Mouse (Mus musculus): Measurements from ENCODE around the gene Atoh8. TPM values are rescaled to one million over a fixed set of nuclear protein-coding genes. Genes with fewer than 3 reads are reported as not detected.
A peak's percentile ranks its signal among the peaks of the same experiment; 100 is the strongest.

The Atoh8 gene
- polyA plus RNA-seq, 1 experiment from 2014 or later: 30.8 TPM

DNA sequence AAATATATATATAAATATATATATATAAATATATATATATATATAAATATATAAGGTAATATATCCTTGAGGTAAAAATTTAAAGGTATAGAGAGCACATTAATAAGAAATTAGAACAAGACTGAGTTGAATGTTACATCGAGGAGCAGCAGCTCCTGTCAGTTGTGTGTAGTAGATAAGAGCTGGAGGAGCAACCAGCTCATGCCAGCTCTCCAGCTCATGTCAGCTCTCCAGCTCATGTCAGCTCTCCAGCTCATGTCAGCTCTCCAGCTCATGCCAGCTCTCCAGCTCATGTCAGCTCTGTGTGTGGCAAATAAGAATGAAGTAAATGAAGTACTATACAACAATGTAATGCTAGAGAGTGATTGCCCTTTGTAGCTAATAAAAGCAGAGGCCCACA, 62.0 kb downstream of the Atoh8 start:
- Histone ChIP-seq H3K4me1 (replicated peaks) (no peaks in the 10 kb centered on the region), H3K9ac (replicated peaks) (no peak overlapping the region), H3K27ac (no peak overlapping the region), H3K36me3 (no peaks in the 10 kb centered on the region), H3K9me3 (no peaks in the 10 kb centered on the region), H3K4me3 (replicated peaks) (no peak overlapping the region), H3K27me3 (no peaks in the 10 kb centered on the region), H3K4me2 (no peak overlapping the region)
- no peak for ATAC-seq (ENCODE audit: insufficient number of reproducible peaks, insufficient read depth, low FRiP score, low TSS enrichment, low read depth)
- whole genome bisulfite sequencing: 95% methylated on average over 1 of the region's 1 CpGs

DNA sequence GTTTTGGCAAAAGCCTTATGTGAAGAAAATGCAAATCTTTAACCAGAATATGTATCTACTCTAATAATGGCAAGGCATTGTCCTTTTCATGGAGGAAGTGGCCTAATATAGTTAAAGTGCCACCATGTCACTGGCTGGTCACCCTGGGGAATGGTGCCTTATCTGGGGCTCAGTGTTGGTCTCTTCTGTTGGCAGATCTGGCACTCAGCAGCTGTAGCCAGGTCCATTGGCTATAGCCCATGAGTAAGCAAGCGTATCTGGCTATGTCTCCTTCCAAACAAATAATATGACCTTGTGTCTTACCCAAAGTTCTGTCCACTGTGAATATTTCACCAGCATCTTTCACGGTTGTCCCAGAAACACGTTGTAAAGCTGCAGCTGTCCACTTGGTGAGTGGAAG, 64.0 kb downstream of the Atoh8 start:
- Histone ChIP-seq H3K27ac (no peak overlapping the region), H3K4me1 (replicated peaks) (no peaks in the 10 kb centered on the region), H3K9ac (replicated peaks) (no peak overlapping the region), H3K4me2 (no peak overlapping the region), H3K9me3 (no peaks in the 10 kb centered on the region), H3K4me3 (replicated peaks) (no peak overlapping the region), H3K27me3 (no peaks in the 10 kb centered on the region), H3K36me3 (no peaks in the 10 kb centered on the region)
- 84% methylated on average over 3 of the region's 3 CpGs for WGBS
- no peak for ATAC-seq (ENCODE audit: insufficient number of reproducible peaks, insufficient read depth, low FRiP score, low TSS enrichment, low read depth)

DNA sequence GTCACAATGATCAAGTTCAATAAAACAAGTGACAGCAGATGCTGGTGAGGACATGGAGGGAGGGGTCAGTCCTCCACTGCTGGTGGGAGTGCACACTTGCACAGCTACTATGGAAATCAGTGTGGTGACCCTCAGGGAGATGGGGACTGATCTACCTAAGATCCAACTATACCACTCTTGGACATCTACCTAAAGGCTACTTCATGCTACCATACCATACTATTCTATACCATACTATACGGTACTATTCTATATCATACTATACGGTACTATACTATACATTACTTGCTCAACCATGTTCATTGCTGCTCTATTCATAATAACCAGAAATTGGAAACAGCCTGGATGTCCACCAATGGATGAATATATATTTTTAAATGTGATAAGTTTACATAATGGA, 69.5 kb downstream of the Atoh8 start:
- H3K27ac ChIP-seq: no peak overlapping the region
- no peaks in the 10 kb centered on the region for H3K9me3 ChIP-seq
- no peak for ATAC-seq (ENCODE audit: insufficient number of reproducible peaks, insufficient read depth, low FRiP score, low TSS enrichment, low read depth)
- 36% methylated on average over 2 of the region's 2 CpGs for WGBS
- H3K4me3 ChIP-seq (replicated peaks): no peak overlapping the region
- H3K27me3 ChIP-seq: no peaks in the 10 kb centered on the region
- no peak overlapping the region for H3K9ac ChIP-seq (replicated peaks)
- H3K4me1 ChIP-seq (replicated peaks): no peaks in the 10 kb centered on the region; the same call in 1 of the 2 replicates
- no peaks in the 10 kb centered on the region for H3K36me3 ChIP-seq
- no peak overlapping the region for H3K4me2 ChIP-seq

DNA sequence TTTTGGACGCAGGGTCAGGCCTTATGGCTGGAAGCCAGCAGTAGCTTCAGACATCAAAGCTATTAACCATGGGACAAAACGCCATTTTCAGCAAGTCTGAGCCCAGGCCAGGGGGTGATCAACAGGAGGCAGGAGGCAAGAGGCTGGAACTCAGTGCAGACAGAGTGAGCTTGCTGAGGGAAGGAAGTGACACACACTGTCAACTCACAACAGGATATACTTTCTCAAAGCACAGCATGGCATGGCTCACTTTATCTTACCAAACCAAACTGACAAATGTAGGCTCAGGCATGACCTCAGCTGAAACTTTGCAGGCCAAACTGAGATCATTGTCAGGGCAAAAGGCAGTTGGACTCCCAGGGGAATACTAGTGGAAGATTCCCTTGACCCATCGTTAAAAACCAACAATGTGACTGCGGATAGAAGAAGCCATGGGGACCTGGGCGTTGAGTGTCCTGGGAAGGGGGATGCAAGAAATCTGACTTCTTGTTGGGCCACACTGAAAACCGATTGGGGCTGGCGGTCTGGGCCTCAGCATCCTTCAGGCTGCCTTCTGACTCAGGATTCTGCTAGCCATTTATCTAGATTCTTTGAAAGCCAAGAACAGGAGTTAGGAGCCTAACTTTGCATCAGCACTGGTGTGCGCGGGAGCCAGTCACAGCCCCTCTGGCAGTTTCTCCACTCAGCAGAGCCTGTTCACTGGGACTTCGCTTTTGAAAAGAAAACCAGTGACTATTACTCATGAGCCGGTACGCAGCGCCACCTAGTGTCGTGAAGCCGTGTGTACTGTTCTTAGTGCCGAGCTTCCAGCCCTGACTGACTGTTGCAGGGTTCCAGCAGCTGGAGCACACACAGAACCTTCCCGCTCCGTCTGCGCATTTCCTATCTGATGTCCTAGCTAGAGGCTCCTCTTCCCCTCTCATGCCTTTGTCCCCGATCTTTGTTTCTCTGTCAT, 70.8 kb downstream of the Atoh8 start:
- no peak overlapping the region for H3K27ac ChIP-seq
- H3K36me3 ChIP-seq: no peaks in the 10 kb centered on the region
- no peaks in the 10 kb centered on the region for H3K9me3 ChIP-seq
- no peak overlapping the region; the same call in 1 of the 2 replicates for H3K4me2 ChIP-seq
- ATAC-seq (ENCODE audit: insufficient number of reproducible peaks, insufficient read depth, low FRiP score, low TSS enrichment, low read depth): peak; percentile 67; the same call in 1 of the 2 replicates
- no peaks in the 10 kb centered on the region for H3K27me3 ChIP-seq
- no peak overlapping the region for H3K9ac ChIP-seq (replicated peaks)
- H3K4me3 ChIP-seq (replicated peaks): no peak overlapping the region
- WGBS: 24% methylated on average over 20 of the region's 20 CpGs
- H3K4me1 ChIP-seq (replicated peaks): no peaks in the 10 kb centered on the region; the same call in 1 of the 2 replicates

DNA sequence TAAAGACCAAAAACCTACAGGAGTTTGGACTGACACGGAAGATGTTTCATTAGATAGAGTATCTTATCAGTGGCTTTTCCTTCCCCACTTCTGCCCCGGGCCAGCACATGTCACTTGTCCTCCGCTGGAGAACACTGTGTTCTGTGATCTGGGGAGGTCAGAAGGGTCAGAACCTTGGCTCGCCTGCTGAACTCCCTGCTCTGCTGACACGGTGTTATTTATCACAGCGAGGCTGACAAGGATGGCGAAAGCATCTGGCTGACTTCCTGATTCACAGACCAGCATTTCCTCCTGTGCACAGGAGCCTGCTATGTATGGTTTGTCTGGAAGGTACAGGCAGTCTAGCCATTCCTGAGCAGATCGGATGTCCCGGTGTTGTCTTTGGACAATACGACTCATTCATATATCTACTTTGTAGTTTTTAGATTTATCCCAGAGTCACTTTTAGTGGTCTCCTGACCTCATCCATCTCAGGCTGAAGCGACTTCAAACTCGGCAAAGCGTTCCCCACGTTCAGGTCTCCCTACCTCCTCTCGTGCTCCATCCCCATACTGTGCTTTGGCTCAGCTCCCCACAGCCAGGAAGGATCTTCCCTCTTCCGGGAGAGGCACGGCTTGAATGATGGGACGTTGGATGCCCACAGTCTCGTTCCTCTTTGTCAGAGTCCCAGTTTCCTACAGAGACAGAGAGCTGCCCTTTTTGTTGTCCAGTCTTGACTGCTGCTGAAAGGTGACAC, 73.1 kb downstream of the Atoh8 start:
- no peak for ATAC-seq (ENCODE audit: insufficient number of reproducible peaks, insufficient read depth, low FRiP score, low TSS enrichment, low read depth)
- Histone ChIP-seq H3K27me3 (no peaks in the 10 kb centered on the region), H3K4me3 (replicated peaks) (no peak overlapping the region), H3K27ac (no peak overlapping the region), H3K36me3 (no peaks in the 10 kb centered on the region), H3K9ac (replicated peaks) (no peak overlapping the region), H3K9me3 (no peaks in the 10 kb centered on the region), H3K4me1 (replicated peaks) (no peaks in the 10 kb centered on the region; the same call in 1 of the 2 replicates), H3K4me2 (no peak overlapping the region)
- WGBS: 31% methylated on average over 19 of the region's 19 CpGs

DNA sequence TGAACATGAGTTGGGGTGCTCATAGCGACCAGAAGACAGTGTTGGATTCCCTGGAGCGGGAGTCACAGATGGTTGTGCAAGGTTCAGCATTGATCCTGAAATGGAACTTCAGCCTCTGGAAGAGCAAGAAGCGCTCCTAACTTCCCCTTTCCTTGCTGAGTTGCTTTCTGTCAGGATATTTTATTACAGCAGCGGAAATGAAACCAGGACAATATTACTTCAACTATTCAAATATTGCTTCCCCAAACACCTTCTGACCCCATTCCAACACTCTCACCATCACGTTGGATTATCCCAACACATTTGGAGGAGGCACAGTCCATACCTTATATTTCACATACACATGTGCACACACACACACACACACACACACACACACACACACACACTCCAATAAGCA, 73.6 kb downstream of the Atoh8 start:
- no peaks in the 10 kb centered on the region for H3K9me3 ChIP-seq
- 79% methylated on average over 5 of the region's 5 CpGs for WGBS

DNA sequence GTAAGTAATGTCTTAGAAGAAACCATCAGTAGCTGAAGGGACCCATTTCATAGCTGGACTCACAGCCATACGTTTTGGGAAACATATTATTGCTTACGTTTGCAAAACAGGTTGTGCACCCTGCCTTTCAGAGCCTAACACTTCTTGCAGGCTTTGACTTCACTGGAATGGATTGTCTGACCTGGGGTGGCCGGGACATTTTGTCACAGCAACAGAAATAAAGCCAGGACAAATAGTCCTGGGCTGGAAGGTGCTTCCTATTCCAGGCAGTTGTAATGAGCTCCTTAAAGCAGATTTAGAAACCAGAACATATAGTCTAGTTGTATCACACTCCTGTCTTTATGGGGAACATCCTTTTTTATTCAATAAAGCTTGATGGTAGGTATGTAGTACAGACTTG, 74.4 kb downstream of the Atoh8 start:
- 80% methylated on average over 3 of the region's 3 CpGs for WGBS
- no peak overlapping the region for H3K9ac ChIP-seq (replicated peaks)
- H3K4me1 ChIP-seq (replicated peaks): no peaks in the 10 kb centered on the region; the same call in 1 of the 2 replicates
- H3K36me3 ChIP-seq: no peaks in the 10 kb centered on the region
- H3K27me3 ChIP-seq: no peaks in the 10 kb centered on the region
- H3K4me2 ChIP-seq: no peak overlapping the region
- no peak for ATAC-seq (ENCODE audit: insufficient number of reproducible peaks, insufficient read depth, low FRiP score, low TSS enrichment, low read depth)
- no peak overlapping the region for H3K27ac ChIP-seq
- H3K4me3 ChIP-seq (replicated peaks): no peak overlapping the region
- H3K9me3 ChIP-seq: no peaks in the 10 kb centered on the region

More for the DNA sequence above, 73.6 kb downstream of the Atoh8 start:
- no peak overlapping the region for H3K4me3 ChIP-seq (replicated peaks)
- no peaks in the 10 kb centered on the region for H3K36me3 ChIP-seq
- no peak overlapping the region for H3K9ac ChIP-seq (replicated peaks)
- ATAC-seq (ENCODE audit: insufficient number of reproducible peaks, insufficient read depth, low FRiP score, low TSS enrichment, low read depth): no peak
- no peak overlapping the region for H3K27ac ChIP-seq
- H3K27me3 ChIP-seq: no peaks in the 10 kb centered on the region
- no peaks in the 10 kb centered on the region; the same call in 1 of the 2 replicates for H3K4me1 ChIP-seq (replicated peaks)
- no peak overlapping the region for H3K4me2 ChIP-seq

DNA sequence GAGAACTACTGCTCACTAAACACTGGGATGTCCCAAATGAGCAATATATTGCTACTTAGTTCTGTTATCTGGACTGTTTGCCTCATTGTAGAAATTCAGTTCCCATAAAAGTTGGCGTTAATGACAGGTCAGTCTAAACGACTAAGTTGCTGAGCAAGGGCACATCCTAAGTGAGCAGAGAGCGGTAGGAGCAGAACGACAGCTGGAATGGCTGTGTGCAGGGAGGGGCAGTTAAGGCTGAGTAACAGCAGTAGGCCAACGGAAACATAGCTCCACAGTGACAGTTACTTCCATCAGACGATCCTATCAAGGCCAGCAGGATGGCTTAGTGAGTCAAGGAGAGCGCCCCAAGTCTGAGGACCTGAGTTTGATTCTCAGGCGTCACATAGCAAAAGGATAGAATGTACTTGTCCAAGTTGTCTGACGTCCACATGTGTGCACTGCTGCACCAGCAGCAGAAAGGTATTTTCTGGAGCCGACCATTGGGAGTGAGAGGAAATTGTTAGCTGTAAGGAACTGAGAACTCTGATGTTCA, 75.4 kb downstream of the Atoh8 start:
- WGBS: 62% methylated on average over 10 of the region's 10 CpGs
- Histone ChIP-seq H3K9me3 (no peaks in the 10 kb centered on the region), H3K27me3 (no peaks in the 10 kb centered on the region), H3K4me1 (replicated peaks) (no peaks in the 10 kb centered on the region; the same call in 1 of the 2 replicates), H3K9ac (replicated peaks) (no peak overlapping the region), H3K4me3 (replicated peaks) (no peak overlapping the region), H3K4me2 (no peak overlapping the region), H3K36me3 (peaks cover 2% of the 10 kb centered on the region), H3K27ac (no peak overlapping the region)
- ATAC-seq (ENCODE audit: insufficient number of reproducible peaks, insufficient read depth, low FRiP score, low TSS enrichment, low read depth): no peak

DNA sequence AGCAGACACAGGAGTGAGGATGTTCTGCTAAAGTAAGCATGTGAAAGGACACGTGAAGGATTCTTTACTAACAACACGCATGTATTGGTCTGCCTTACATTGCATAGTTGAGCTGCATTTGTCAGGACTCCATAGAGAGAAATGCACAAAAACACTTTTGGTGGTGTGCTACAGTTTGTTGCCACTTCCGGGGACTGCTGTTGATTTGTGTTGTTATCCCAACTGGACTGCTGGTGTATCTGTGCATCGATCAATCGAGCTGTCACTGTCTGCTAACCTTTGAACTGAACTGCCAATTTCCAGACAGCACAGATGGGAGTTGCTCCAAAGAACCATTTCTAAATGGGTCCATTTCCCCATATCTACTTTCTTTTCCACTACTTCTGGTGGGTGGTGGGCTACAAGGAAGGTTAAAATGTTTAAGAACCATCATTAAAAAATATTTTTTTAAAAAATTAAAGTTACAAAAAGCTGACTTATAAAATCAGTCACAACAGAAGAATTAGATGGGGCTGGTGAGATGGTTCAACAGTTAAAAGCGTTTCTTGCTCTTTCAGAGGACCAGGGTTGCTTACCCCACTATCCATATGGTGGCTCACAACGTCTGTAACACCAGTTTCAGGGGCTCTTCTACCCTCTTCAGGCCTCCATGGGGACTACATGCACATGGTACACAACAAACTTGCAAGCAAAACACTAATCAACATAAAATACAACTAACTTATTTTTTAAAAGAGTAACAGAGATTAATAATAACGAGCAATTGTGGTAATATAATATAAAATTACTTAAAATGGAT, 76.2 kb downstream of the Atoh8 start:
- Histone ChIP-seq H3K27me3 (no peaks in the 10 kb centered on the region), H3K9me3 (no peaks in the 10 kb centered on the region), H3K9ac (replicated peaks) (no peak overlapping the region), H3K4me2 (no peak overlapping the region), H3K36me3 (peaks cover 8% of the 10 kb centered on the region), H3K27ac (no peak overlapping the region), H3K4me3 (replicated peaks) (no peak overlapping the region), H3K4me1 (replicated peaks) (no peaks in the 10 kb centered on the region; the same call in 1 of the 2 replicates)
- WGBS: 81% methylated on average over 8 of the region's 8 CpGs
- no peak for ATAC-seq (ENCODE audit: insufficient number of reproducible peaks, insufficient read depth, low FRiP score, low TSS enrichment, low read depth)
